Mouse (Mus musculus) cortical plate, adult 2 months (tissue): ENCODE measurements around the gene Hic2. TPM values are rescaled to one million over a fixed set of nuclear protein-coding genes. Genes with fewer than 3 reads are reported as not detected.

Source experiments
- H3K27ac ChIP-seq: fragments of 200-500 bp; 2 replicates; pipeline ENCODE4 v1.5.1; 2012; ENCODE audit warnings: low read length, control low read depth, inconsistent platforms; ENCODE audit not compliant: insufficient read depth
- H3K4me1 ChIP-seq: fragments of 200-500 bp; 2 replicates; pipeline ENCODE4 v1.6.1; 2011; ENCODE audit warnings: low read length; ENCODE audit not compliant: control insufficient read depth, insufficient read depth
- H3K4me3 ChIP-seq: fragments of 200-500 bp; 2 replicates; pipeline ENCODE4 v1.5.1; 2011; ENCODE audit warnings: mild to moderate bottlenecking, low read length, control low read depth; ENCODE audit not compliant: insufficient read depth
- CTCF ChIP-seq: fragments of 200-500 bp; IDR thresholded peaks from 2 replicates; pipeline ENCODE4 v1.5.1; 2011; ENCODE audit warnings: mild to moderate bottlenecking, control low read depth, low read length; ENCODE audit not compliant: insufficient read depth; ENCODE audit errors: extremely low read depth
- POLR2A ChIP-seq: fragments of 200-500 bp; IDR thresholded peaks from 2 replicates; pipeline ENCODE4 v1.6.1; 2011; ENCODE audit warnings: mild to moderate bottlenecking, low read length, control low read depth; ENCODE audit not compliant: insufficient read depth; ENCODE audit errors: extremely low read depth
- polyA plus RNA-seq: library from polyadenylated mRNA; depleted of rRNA; stranded (reverse); fragments of >200 nt; gene quantifications from 2 replicates; pipeline ENCODE4 v1.2.3, GENCODE M21; 2012; rRNA removed

The Hic2 gene
- polyA plus RNA-seq, 1 experiment: 5.7 TPM

GRCm38 (mm10) chr16:17292751-17293150 is 59.4 kb downstream of the Hic2 start:
- no peak overlapping the region for H3K27ac ChIP-seq
- H3K4me1 ChIP-seq: no peaks in the 10 kb centered on the region
- H3K4me3 ChIP-seq: no peak overlapping the region
- TF ChIP-seq CTCF (peak; percentile 81), POLR2A (no peak)

DNA sequence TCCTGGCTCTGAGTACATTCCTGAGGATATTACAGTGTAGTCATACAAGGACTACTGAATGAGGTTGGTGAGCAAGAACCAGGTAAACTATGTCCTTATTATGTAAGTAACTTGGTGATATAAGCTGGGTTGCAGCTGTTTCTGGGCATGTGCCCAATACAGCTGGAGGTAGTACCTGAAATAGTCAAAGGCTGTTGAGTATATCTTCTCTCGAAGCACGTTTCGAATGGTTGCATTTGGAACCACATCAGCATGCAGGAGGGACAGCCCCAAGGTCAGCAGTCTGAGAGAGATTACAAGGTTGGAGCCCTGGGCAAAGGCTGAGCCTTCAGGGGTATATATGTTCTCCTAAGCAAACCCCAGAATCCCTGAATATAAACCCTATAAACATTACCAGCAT is 67.4 kb downstream of the Hic2 start:
- TF ChIP-seq CTCF (no peak), POLR2A (no peak)
- H3K27ac ChIP-seq: no peak overlapping the region
- no peak overlapping the region for H3K4me3 ChIP-seq
- no peaks in the 10 kb centered on the region for H3K4me1 ChIP-seq

- no peak for TF ChIP-seq CTCF
- Histone ChIP-seq H3K4me3 (no peak overlapping the region), H3K27ac (no peak overlapping the region), H3K4me1 (no peaks in the 10 kb centered on the region)
These were observed 70.3 kb downstream of the Hic2 start for GRCm38 (mm10) chr16:17303521-17304245.

DNA sequence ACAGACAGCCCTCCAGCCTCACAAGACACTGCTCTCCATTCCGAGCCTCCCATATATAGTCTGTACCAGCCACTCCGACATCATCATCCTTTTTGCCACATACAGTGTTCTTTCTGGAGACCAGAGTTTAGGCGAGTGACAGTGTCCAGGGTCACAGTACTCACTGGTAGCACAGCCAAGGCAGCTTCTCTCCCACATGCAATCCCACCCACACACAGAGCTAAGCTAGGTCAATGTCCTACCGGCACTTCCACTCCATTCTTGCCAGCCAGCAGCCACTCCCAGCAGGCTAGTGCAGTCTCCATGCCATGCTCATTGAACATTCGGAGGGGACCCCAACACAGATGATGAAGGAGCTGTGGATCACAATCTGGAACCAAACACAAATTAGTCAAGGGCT is 74.1 kb downstream of the Hic2 start:
- TF ChIP-seq POLR2A: no peak
- no peak for TF ChIP-seq CTCF
- Histone ChIP-seq H3K4me3 (no peak overlapping the region), H3K27ac (no peak overlapping the region), H3K4me1 (no peaks in the 10 kb centered on the region)

DNA sequence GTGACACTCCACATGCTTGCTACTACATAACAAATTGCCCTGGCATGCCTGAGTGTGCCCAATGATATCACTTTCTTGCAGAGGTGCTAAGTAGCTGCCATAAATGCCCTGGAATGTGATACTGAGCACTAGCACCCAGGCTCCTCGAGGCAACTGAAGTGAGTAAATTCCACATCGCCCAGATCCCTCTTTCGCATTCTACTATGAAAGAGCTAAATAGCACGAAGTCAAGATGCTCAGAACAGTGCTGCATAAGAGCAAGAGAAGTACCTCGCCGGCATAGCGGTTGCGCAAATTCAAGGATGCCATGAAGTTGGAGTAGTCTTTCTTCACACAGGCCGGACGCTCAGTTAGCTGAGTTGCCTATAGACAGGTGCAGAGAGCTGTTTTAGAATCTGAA is 75.7 kb downstream of the Hic2 start:
- TF ChIP-seq POLR2A: no peak
- no peak for TF ChIP-seq CTCF
- Histone ChIP-seq H3K4me3 (no peak overlapping the region), H3K4me1 (no peaks in the 10 kb centered on the region), H3K27ac (no peak overlapping the region)

GRCm38 (mm10) chr16:17312531-17312930 is 79.2 kb downstream of the Hic2 start:
- Histone ChIP-seq H3K27ac (no peak overlapping the region), H3K4me1 (no peaks in the 10 kb centered on the region), H3K4me3 (no peak overlapping the region)
- no peak for TF ChIP-seq CTCF
- no peak for TF ChIP-seq POLR2A

Other genes with a start within 250 kb of the Hic2 start
- gene Ypel1, start 163.9 kb upstream of the Hic2 start, polyA plus RNA-seq: 32.6 and 33.0 TPM in 2 replicates
- 108 and 114 TPM in 2 replicates for gene Ppil2, start 122.3 kb upstream of the Hic2 start, polyA plus RNA-seq
- gene 2610318N02Rik, start 108.4 kb upstream of the Hic2 start, polyA plus RNA-seq: 1.8 and 2.5 TPM in 2 replicates
- 16.7 and 18.4 TPM in 2 replicates for gene Sdf2l1, start 101.2 kb upstream of the Hic2 start, polyA plus RNA-seq
- 30.5 and 30.6 TPM in 2 replicates for gene Ydjc, start 89.0 kb upstream of the Hic2 start, polyA plus RNA-seq
- gene Ccdc116, start 86.3 kb upstream of the Hic2 start, polyA plus RNA-seq: 5.6 and 6.3 TPM in 2 replicates
- gene Ube2l3, start 30.9 kb upstream of the Hic2 start, polyA plus RNA-seq: 124 and 129 TPM in 2 replicates
- gene Rimbp3, start 25.0 kb upstream of the Hic2 start, polyA plus RNA-seq: 0.63 and 1.0 TPM in 2 replicates
- 315 and 327 TPM in 2 replicates for gene Tmem191c, start 42.5 kb downstream of the Hic2 start, polyA plus RNA-seq
- 3.8 TPM in 2 replicates for gene Serpind1, start 97.8 kb downstream of the Hic2 start, polyA plus RNA-seq
- 8.6 and 9.3 TPM in 2 replicates for gene Snap29, start 172.4 kb downstream of the Hic2 start, polyA plus RNA-seq
- gene Pi4ka, start 172.7 kb downstream of the Hic2 start, polyA plus RNA-seq: 336 and 351 TPM in 2 replicates
- gene Crkl, start 218.4 kb downstream of the Hic2 start, polyA plus RNA-seq: 22.3 and 22.8 TPM in 2 replicates